30 mouse cellular contexts compared by ENCODE assay signal in genomic region chr10:55697096-55697495, GRCm38 (mm10).
"Had no signal": no experiment of that assay in that cellular context is flagged by ENCODE, and none has a peak within 500 bp of the region (broad histone marks: within the 10 kb centered on the region; RNA-seq: fewer than 3 reads in every experiment).

No protein-coding gene starts in this region.

- H3K9ac ChIP-seq: limb, embryonic 12.5 days; limb, embryonic 13.5 days; limb, embryonic 15.5 days; liver, embryonic 12.5 days; liver, embryonic 13.5 days; liver, embryonic 14.5 days; liver, embryonic 15.5 days; liver, postnatal 0 days; lung, embryonic 14.5 days; lung, embryonic 15.5 days; midbrain, embryonic 12.5 days; midbrain, embryonic 13.5 days; midbrain, embryonic 15.5 days had no signal

- H3K4me3 ChIP-seq: left cerebral cortex, adult 2 months; limb, embryonic 10.5 days; limb, embryonic 12.5 days; limb, embryonic 13.5 days; limb, embryonic 15.5 days; liver, embryonic 12.5 days; liver, embryonic 13.5 days; liver, embryonic 15.5 days; lung, embryonic 15.5 days; megakaryocyte, embryonic 14.5 days; midbrain, embryonic 10.5 days; midbrain, embryonic 12.5 days; midbrain, embryonic 13.5 days; midbrain, embryonic 15.5 days; myocyte had no signal

- H3K27ac ChIP-seq: left cerebral cortex, adult 2 months; limb, embryonic 10.5 days; limb, embryonic 12.5 days; limb, embryonic 13.5 days; limb, embryonic 15.5 days; liver, embryonic 12.5 days; liver, embryonic 13.5 days; liver, embryonic 14.5 days; liver, embryonic 15.5 days; lung, embryonic 15.5 days; macrophage; midbrain, embryonic 10.5 days; midbrain, embryonic 12.5 days; midbrain, embryonic 13.5 days; midbrain, embryonic 15.5 days had no signal

- H3K9me3 ChIP-seq: limb, embryonic 10.5 days; limb, embryonic 12.5 days; limb, embryonic 13.5 days; limb, embryonic 15.5 days; liver, embryonic 12.5 days; liver, embryonic 13.5 days; liver, embryonic 15.5 days; lung, embryonic 15.5 days; megakaryocyte, embryonic 14.5 days; midbrain, embryonic 10.5 days; midbrain, embryonic 12.5 days; midbrain, embryonic 13.5 days; midbrain, embryonic 15.5 days had no signal

- H3K27me3 ChIP-seq: limb, embryonic 12.5 days; limb, embryonic 13.5 days; limb, embryonic 15.5 days; liver, embryonic 12.5 days; liver, embryonic 13.5 days; liver, embryonic 15.5 days; lung, embryonic 15.5 days; megakaryocyte, embryonic 14.5 days; midbrain, embryonic 12.5 days; midbrain, embryonic 13.5 days; midbrain, embryonic 15.5 days had no signal

- H3K4me2 ChIP-seq: limb, embryonic 12.5 days; limb, embryonic 13.5 days; limb, embryonic 15.5 days; liver, embryonic 11.5 days; liver, embryonic 12.5 days; liver, embryonic 13.5 days; liver, embryonic 15.5 days; lung, embryonic 14.5 days; lung, embryonic 15.5 days; midbrain, embryonic 11.5 days; midbrain, embryonic 12.5 days; midbrain, embryonic 13.5 days; midbrain, embryonic 15.5 days had no signal

- H3K4me1 ChIP-seq: limb, embryonic 10.5 days; limb, embryonic 12.5 days; limb, embryonic 13.5 days; limb, embryonic 15.5 days; liver, embryonic 12.5 days; liver, embryonic 13.5 days; liver, embryonic 15.5 days; lung, embryonic 15.5 days; megakaryocyte, embryonic 14.5 days; midbrain, embryonic 10.5 days; midbrain, embryonic 12.5 days; midbrain, embryonic 13.5 days; midbrain, embryonic 15.5 days had no signal

- H3K36me3 ChIP-seq: limb, embryonic 10.5 days; limb, embryonic 12.5 days; limb, embryonic 13.5 days; limb, embryonic 15.5 days; liver, embryonic 12.5 days; liver, embryonic 13.5 days; liver, embryonic 15.5 days; lung, embryonic 15.5 days; midbrain, embryonic 10.5 days; midbrain, embryonic 12.5 days; midbrain, embryonic 13.5 days; midbrain, embryonic 15.5 days had no signal

- DNase-seq: left cerebral cortex, postnatal 4 days; liver; liver, embryonic 13.5 days; liver, postnatal 0 days; lung, adult 18-20 months; lung, adult 2 months; lung, embryonic 14.5 days; lung, postnatal 10 days; lung, postnatal 14 days; lung, postnatal 36 days; lung, postnatal 4 days; midbrain, embryonic 14.5 days had no signal
